32 mouse cellular contexts compared by ENCODE assay signal in the genomic region with DNA sequence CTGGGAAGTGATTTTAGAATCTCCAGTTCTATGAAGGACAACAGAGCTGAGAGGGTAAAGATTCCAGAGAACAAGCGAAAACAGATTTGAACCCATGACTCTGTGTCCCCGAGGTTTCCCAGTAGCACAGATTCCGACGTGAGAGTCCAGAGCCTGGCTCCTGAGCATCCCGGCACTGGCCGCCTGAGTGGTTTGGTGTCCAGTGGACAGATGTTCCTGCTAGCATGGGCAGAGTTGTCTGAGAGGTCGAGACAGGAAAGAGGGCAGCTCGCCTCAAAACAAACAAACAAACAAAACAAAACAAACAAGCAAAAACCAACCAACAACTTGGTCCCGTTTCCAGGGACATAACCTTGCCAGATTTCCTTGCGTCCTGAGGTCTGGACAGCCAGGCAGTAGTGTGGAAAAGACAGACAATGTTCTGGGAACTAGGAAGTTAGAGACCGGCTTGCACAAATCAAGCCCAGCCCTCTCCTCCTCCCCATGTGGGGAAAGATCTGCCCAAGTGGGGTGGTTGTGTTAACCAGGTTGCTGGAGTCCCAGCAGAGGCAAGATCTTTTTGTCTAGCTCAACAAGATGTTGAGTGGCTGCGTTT. TPM values are rescaled to one million over a fixed set of nuclear protein-coding genes. Genes with fewer than 3 reads are reported as not detected.
DNase-seq lines count a peak whose midpoint lies in the region; ATAC-seq lines count a peak whose summit lies in the region.
"Had no signal": no experiment of that assay in that cellular context is flagged by ENCODE, and none has a peak within 500 bp of the region (broad histone marks: within the 10 kb centered on the region; RNA-seq: fewer than 3 reads in every experiment).

No protein-coding gene starts in this region.

- H3K36me3 ChIP-seq in forebrain, embryonic 11.5 days (ENCODE audit: control insufficient read depth, insufficient read depth, low read length) = no peaks in the 10 kb centered on the region
- H3K36me3 ChIP-seq in forebrain, embryonic 13.5 days (ENCODE audit: poor library complexity, severe bottlenecking) = no peaks in the 10 kb centered on the region
- H3K36me3 ChIP-seq in midbrain, embryonic 11.5 days (ENCODE audit: control insufficient read depth, insufficient read depth, low read length) = no peaks in the 10 kb centered on the region
- H3K36me3 ChIP-seq in midbrain, embryonic 16.5 days (ENCODE audit: control insufficient read depth, insufficient read depth, low read length) = no peaks in the 10 kb centered on the region
- no peaks in the 10 kb centered on the region for H3K36me3 ChIP-seq in intestine, embryonic 16.5 days (ENCODE audit: control insufficient read depth, insufficient read depth, low read length)
- H3K36me3 ChIP-seq: embryonic facial prominence, embryonic 12.5 days; heart, embryonic 12.5 days; midbrain, embryonic 15.5 days had no signal

- no peak overlapping the region for H3K9ac ChIP-seq in forebrain, embryonic 11.5 days (ENCODE audit: low read length)
- H3K9ac ChIP-seq in forebrain, embryonic 13.5 days = no peak overlapping the region
- H3K9ac ChIP-seq in midbrain, embryonic 11.5 days (ENCODE audit: low read length) = no peak overlapping the region
- H3K9ac ChIP-seq in midbrain, embryonic 16.5 days (ENCODE audit: low read depth, low read length) = no peak overlapping the region
- H3K9ac ChIP-seq in intestine, embryonic 16.5 days (ENCODE audit: low read depth, low read length) = no peak overlapping the region
- H3K9ac ChIP-seq: embryonic facial prominence, embryonic 12.5 days; heart, embryonic 12.5 days; liver, embryonic 14.5 days; midbrain, embryonic 15.5 days had no signal

- H3K27me3 ChIP-seq in forebrain, embryonic 11.5 days (ENCODE audit: control insufficient read depth, insufficient read depth, low read length) = peaks cover 97% of the 10 kb centered on the region
- peaks cover 100% of the 10 kb centered on the region for H3K27me3 ChIP-seq in forebrain, embryonic 13.5 days
- peaks cover 99% of the 10 kb centered on the region for H3K27me3 ChIP-seq in midbrain, embryonic 11.5 days (ENCODE audit: control insufficient read depth, insufficient read depth, low read length)
- H3K27me3 ChIP-seq in midbrain, embryonic 16.5 days (ENCODE audit: control insufficient read depth, insufficient read depth, low read depth, low read length) = peaks cover 91% of the 10 kb centered on the region
- H3K27me3 ChIP-seq in intestine, embryonic 16.5 days (replicated peaks; ENCODE audit: control insufficient read depth, insufficient read depth, low read length) = peaks cover 40% of the 10 kb centered on the region
- H3K27me3 ChIP-seq: Patski had no signal

- no peak overlapping the region for H3K4me2 ChIP-seq in forebrain, embryonic 11.5 days (ENCODE audit: low read depth, low read length, severe bottlenecking)
- H3K4me2 ChIP-seq in forebrain, embryonic 13.5 days = no peak overlapping the region
- no peak overlapping the region for H3K4me2 ChIP-seq in midbrain, embryonic 11.5 days
- no peak overlapping the region for H3K4me2 ChIP-seq in midbrain, embryonic 16.5 days (ENCODE audit: low read length)
- H3K4me2 ChIP-seq in intestine, embryonic 16.5 days (ENCODE audit: low read depth, low read length) = peak overlapping the region; percentile 56; the same call in 1 of the 2 replicates
- H3K4me2 ChIP-seq: embryonic facial prominence, embryonic 12.5 days; heart, embryonic 12.5 days; midbrain, embryonic 15.5 days had no signal

- DNase-seq in forebrain, embryonic 11.5 days (ENCODE audit: low spot score) = peak; percentile 65
- DNase-seq in midbrain, embryonic 11.5 days (ENCODE audit: low spot score, missing footprints) = peak; percentile 93
- no peak for DNase-seq in cerebellum, adult 9-10 months
- DNase-seq: adrenal gland, postnatal 10 days; cerebellum, adult 11 months; cerebellum, adult 9-11 months; heart, adult 2 months; heart, postnatal 4 days; kidney, adult 2 months; left cerebral cortex, postnatal 4 days; liver; lung, adult 2 months; lung, postnatal 10 days; right cerebral cortex, adult 18-20 months; right cerebral cortex, postnatal 4 days; thymus, adult 2 months; thymus, postnatal 36 days had no signal

- H3K4me1 ChIP-seq in forebrain, embryonic 11.5 days (replicated peaks; ENCODE audit: control insufficient read depth, insufficient read depth, low read length) = 0 out of 2 replicates have a peak, but pooled peaks cover 6% of the 10 kb centered on the region
- H3K4me1 ChIP-seq in forebrain, embryonic 13.5 days = 0 out of 2 replicates have a peak, but pooled peaks cover 4% of the 10 kb centered on the region
- H3K4me1 ChIP-seq in midbrain, embryonic 11.5 days (ENCODE audit: control insufficient read depth, insufficient read depth, low read length) = no peaks in the 10 kb centered on the region
- no peaks in the 10 kb centered on the region for H3K4me1 ChIP-seq in midbrain, embryonic 16.5 days (ENCODE audit: control insufficient read depth, insufficient read depth, low read length)
- peaks cover 21% of the 10 kb centered on the region for H3K4me1 ChIP-seq in intestine, embryonic 16.5 days (ENCODE audit: control insufficient read depth, insufficient read depth, low read length)
- H3K4me1 ChIP-seq: embryonic facial prominence, embryonic 12.5 days; midbrain, embryonic 15.5 days had no signal

- no peak overlapping the region for H3K27ac ChIP-seq in forebrain, embryonic 11.5 days (ENCODE audit: low read depth, low read length)
- H3K27ac ChIP-seq in forebrain, embryonic 13.5 days = no peak overlapping the region
- no peak overlapping the region for H3K27ac ChIP-seq in midbrain, embryonic 11.5 days (ENCODE audit: low read depth, low read length)
- H3K27ac ChIP-seq in midbrain, embryonic 16.5 days (ENCODE audit: low read length) = no peak overlapping the region
- H3K27ac ChIP-seq in intestine, embryonic 16.5 days (ENCODE audit: low read length) = peak overlapping the region; percentile 39; the same call in 1 of the 2 replicates
- H3K27ac ChIP-seq: embryonic facial prominence, embryonic 12.5 days; heart, adult 2 months; liver, embryonic 14.5 days; macrophage; midbrain, embryonic 15.5 days had no signal

- H3K9me3 ChIP-seq in forebrain, embryonic 11.5 days (ENCODE audit: control insufficient read depth, low read length) = no peaks in the 10 kb centered on the region
- H3K9me3 ChIP-seq in forebrain, embryonic 13.5 days (replicated peaks) = no peaks in the 10 kb centered on the region
- H3K9me3 ChIP-seq in midbrain, embryonic 11.5 days (ENCODE audit: control insufficient read depth, low read length) = no peaks in the 10 kb centered on the region
- no peaks in the 10 kb centered on the region for H3K9me3 ChIP-seq in midbrain, embryonic 16.5 days (replicated peaks; ENCODE audit: control insufficient read depth, low read length, poor library complexity, severe bottlenecking)
- no peaks in the 10 kb centered on the region for H3K9me3 ChIP-seq in intestine, embryonic 16.5 days (ENCODE audit: control insufficient read depth, low read length)
- H3K9me3 ChIP-seq: embryonic facial prominence, embryonic 12.5 days; heart, embryonic 12.5 days; midbrain, embryonic 15.5 days had no signal

- no peak for ATAC-seq in forebrain, embryonic 11.5 days (replicated peaks; ENCODE audit: low FRiP score)
- ATAC-seq in forebrain, embryonic 13.5 days = no peak
- no peak for ATAC-seq in midbrain, embryonic 11.5 days (ENCODE audit: low FRiP score)
- no peak for ATAC-seq in midbrain, embryonic 16.5 days
- ATAC-seq in intestine, embryonic 16.5 days = no peak
- ATAC-seq in cerebellum, adult (ENCODE audit: insufficient number of reproducible peaks, low FRiP score, low TSS enrichment) = no peak
- ATAC-seq: forebrain, embryonic 16.5 days; hindbrain, embryonic 16.5 days; midbrain, embryonic 15.5 days; Patski had no signal

- no peak overlapping the region for H3K4me3 ChIP-seq in forebrain, embryonic 11.5 days (ENCODE audit: low read depth, low read length)
- no peak overlapping the region for H3K4me3 ChIP-seq in forebrain, embryonic 13.5 days
- H3K4me3 ChIP-seq in midbrain, embryonic 11.5 days (ENCODE audit: low read depth, low read length) = no peak overlapping the region
- H3K4me3 ChIP-seq in midbrain, embryonic 16.5 days (ENCODE audit: low read depth, low read length) = no peak overlapping the region
- H3K4me3 ChIP-seq in intestine, embryonic 16.5 days (ENCODE audit: low read length) = no peak overlapping the region
- H3K4me3 ChIP-seq: embryonic facial prominence, embryonic 12.5 days; heart, adult 2 months; heart, embryonic 12.5 days; midbrain, embryonic 15.5 days; myocyte had no signal

- 1% methylated on average over 12 of the region's 12 CpGs for WGBS in forebrain, embryonic 11.5 days
- under 1% methylated on average over 12 of the region's 12 CpGs for WGBS in forebrain, embryonic 13.5 days
- 1% methylated on average over 12 of the region's 12 CpGs for WGBS in midbrain, embryonic 11.5 days
- WGBS in midbrain, embryonic 16.5 days = 2% methylated on average over 12 of the region's 12 CpGs
- WGBS in intestine, embryonic 16.5 days = 31% methylated on average over 12 of the region's 12 CpGs

RNA-seq across cellular contexts. Expression of gene Nkx2-3, which starts 10.0 kb away (rescaled TPM):
- 4.1 and 5.7 TPM in 2 replicates for polyA plus RNA-seq in forebrain, embryonic 11.5 days (2014; fragmentation: Nextera tagmentation; extraction: Ambion mirVana)
- polyA plus RNA-seq in forebrain, embryonic 13.5 days (2015; fragmentation: Nextera tagmentation; extraction: Ambion mirVana) = 4.8 and 5.2 TPM in 2 replicates
- 0.60 and 0.77 TPM in 2 replicates for polyA plus RNA-seq in midbrain, embryonic 11.5 days (2014; fragmentation: Nextera tagmentation; extraction: Ambion mirVana)
- polyA plus RNA-seq in midbrain, embryonic 16.5 days (2015; fragmentation: Nextera tagmentation; extraction: Ambion mirVana) = 0.51 and 0.55 TPM in 2 replicates
- polyA plus RNA-seq in intestine, embryonic 16.5 days (2015; fragmentation: Nextera tagmentation; extraction: Ambion mirVana) = 61.3 and 64.6 TPM in 2 replicates
- polyA plus RNA-seq: heart, adult 2 months; heart, embryonic 12.5 days; heart, postnatal 0 days; hindbrain, embryonic 16.5 days; kidney, adult 2 months; lung, adult 2 months; macrophage; myocyte; neural tube, embryonic 14.5 days; thymus, adult 2 months had no signal
